Mouse (Mus musculus): ENCODE measurements at regions not wholly inside any gene's neighbourhood (a gene's known extent, or its start where the extent isn't known, plus 50 kb on each side); places are given as distances from the start of the nearest gene placed in this dataset.

- CTCF ChIA-PET = no interaction called here
These were observed 407.2 kb downstream of the Prss52 start for GRCm38 (mm10) chr14:64511300-64511699.

DNA sequence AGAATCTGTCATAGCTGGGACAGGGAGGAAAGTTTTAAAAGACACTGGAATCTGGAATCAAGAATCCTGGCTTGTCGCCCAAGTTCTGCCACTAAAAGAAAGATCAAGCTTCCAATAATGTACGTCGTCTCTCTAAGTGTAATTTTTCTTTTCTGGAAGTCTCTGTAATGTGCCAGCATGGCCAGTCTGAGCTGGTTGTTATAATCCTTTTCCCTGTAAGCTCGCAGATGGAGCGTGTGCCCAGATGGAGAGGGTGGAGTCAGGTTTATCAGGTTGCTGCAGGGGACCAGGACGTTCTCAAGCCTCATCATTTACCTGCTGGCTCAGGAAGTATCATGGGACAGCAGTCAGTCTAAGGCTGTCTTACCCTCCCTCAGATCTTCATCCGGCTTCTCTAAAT lies 408.6 kb downstream of the Prss52 start:
- CTCF ChIA-PET = no interaction called here

- CTCF ChIA-PET = no interaction called here
These were observed 413.6 kb downstream of the Prss52 start for GRCm38 (mm10) chr14:64517584-64518195.

- CTCF ChIA-PET = no interaction called here
These were observed 420.6 kb downstream of the Prss52 start for GRCm38 (mm10) chr14:64524641-64525040.

GRCm38 (mm10) chr14:64525302-64526078 lies 421.4 kb downstream of the Prss52 start:
- CTCF ChIA-PET = no interaction called here

DNA sequence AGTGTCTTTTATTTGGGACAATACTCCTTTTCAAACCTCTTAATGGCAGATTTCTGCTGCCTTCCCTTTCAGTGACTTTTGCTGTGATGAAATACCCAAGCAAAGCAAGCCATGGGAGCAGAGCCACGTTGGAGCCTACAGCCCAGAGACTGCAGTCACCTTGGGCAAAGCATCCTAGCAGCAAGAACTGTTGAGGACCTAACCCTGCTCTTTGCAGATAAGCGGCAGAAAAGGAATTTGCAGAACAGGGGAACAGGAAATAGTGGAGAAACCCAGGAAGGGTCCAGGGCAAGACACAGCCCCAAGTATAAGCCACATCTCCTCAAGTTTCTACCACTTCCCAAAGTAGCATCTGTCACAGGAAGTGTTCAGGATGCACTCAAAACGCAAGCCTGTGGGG lies 426.5 kb downstream of the Prss52 start:
- CTCF ChIA-PET = no interaction called here

DNA sequence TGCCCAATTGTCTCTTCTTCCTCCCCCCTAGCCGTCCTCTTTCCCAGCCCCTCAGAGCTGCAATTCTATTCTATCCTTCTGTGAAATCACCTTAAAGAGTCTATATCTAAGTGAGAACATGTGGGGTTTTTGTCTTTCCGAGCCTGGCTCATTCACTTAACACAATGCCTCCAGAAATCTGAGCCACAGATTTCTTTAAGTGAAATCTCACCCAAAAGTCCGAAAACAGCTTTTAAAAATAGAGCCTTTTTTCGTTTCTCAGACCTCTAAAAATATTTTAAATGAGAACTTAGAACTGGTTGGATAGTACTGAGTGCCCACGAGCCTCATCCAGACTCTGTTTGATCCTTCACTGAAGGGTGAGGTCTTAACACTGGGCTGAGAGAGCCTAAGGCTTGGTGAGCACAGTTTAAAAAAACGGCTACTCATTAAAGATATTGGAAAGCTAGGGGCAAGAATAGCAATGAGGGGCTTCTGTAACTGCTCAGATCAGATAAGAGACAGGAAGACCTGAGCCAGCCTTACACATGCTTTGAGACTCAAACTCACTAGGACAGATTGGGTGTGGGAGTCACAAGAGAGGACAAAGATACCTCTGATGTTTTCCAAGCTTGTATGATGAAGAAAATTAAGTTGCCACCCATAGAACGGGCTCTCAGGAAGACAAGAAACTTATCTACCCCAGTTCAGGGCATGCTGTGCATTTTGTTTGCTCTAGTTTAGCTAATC lies 427.3 kb downstream of the Prss52 start:
- CTCF ChIA-PET = no interaction called here

DNA sequence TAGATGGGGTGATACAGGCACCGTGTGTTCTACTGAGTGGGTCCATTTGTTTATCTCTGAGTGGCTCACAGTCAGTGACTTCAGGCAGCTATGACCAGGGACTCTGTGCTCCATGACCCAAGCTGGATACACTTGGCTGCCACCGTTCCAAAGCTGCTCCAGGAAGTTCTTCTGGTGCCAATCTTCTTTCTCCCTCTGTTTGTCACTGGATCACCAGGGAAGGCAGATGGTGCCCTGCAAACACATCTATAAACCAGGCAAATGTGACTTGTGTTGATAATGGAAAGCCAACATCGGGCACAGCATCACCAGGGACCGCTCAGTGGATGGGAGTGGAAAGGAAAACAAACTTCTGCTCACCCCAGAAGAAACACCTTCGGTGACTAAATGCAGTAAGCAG lies 428.3 kb downstream of the Prss52 start:
- CTCF ChIA-PET = no interaction called here

DNA sequence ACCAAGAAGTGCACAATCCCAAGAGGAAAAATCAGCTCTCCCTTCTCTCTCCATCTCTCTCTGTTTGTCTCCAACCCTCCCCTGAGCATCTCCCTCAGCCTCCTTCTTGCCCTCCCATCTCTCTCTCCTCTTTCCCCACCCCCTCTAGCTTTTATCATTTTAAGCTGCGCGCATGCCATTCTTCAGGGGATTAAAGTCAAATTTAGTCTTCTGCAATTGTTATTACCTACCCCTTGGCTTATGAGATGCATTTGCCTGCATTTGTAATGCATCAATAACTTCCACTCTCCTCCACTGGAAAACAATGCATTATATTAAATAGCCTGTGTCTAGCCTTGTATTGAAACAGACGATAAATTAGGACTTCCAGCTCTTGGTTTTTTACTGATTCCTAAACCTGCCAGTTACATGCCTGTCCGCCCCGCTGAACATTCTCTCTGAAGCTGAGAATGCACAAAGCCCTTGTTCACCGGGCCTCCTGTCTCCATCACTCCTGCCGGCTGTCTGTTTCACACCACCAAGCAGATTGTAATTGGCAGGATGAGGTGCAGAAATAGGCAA lies 429.6 kb downstream of the Prss52 start:
- CTCF ChIA-PET = no interaction called here

DNA sequence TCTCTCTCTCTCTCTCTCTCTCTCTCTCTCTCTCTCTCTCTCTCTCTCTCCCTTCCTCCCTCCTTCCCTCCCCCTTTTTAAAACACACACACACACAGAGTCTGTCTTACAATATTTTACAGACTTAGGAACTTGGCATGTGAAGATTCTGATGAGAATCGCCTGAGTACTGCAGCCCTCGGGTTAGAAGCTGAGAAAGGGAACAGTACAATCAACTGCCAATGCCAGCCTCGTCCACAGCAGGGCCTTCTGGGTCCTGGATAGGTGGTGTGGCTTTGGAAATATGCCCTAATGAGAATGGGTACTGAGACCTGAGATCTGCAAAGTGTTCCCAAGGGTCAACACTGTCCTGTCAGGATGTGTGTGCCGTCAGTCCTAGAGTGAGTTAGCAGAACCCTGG lies 430.1 kb downstream of the Prss52 start:
- CTCF ChIA-PET = no interaction called here

GRCm38 (mm10) chr14:64539436-64539835 lies 435.4 kb downstream of the Prss52 start:
- CTCF ChIA-PET = no interaction called here

DNA sequence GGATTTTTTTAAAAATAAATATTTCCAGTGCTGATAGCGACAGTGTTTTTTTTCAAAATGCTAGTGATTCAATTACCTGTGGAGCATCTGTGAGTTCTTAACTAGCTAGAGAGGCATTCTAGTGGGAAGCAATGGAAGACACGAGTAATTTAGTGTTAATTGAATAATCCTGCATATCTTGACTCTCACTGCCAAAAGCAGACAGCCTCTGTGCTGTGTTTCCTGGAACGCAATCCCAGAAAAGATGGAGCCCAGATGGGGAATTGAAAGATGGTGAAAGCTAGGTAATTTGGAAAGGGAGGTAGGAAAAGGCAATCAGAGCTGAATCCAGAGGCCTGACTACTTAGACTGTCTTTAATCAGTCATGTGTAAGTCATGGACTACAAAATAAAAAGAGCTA lies 441.0 kb downstream of the Prss52 start:
- CTCF ChIA-PET = no interaction called here

DNA sequence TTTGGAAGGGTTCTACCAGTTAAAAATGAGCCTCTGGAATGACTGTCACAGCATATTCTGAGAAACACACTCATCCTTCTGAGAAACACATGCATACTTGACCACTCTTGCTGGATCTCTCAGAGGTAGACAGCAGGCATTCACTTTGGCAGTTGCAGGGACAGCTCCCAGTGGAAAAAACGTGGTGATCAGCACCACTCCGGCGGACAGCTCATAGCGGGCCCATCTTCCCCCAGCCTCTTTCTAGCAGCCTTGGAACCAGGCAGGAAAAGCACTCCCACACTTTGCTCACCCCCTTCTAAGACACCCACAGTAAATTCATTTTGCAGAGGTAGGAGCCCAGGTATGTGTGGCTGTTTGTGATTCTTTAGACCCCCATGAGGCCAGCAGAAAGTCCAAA lies 442.7 kb downstream of the Prss52 start:
- CTCF ChIA-PET = interaction anchor here (0.6 kb wide), 1 partner anchor 10 kb away, joined by 3 read pairs; no protein-coding TSS in a partner anchor

GRCm38 (mm10) chr14:64552951-64553350 lies 448.9 kb downstream of the Prss52 start:
- CTCF ChIA-PET = no interaction called here

DNA sequence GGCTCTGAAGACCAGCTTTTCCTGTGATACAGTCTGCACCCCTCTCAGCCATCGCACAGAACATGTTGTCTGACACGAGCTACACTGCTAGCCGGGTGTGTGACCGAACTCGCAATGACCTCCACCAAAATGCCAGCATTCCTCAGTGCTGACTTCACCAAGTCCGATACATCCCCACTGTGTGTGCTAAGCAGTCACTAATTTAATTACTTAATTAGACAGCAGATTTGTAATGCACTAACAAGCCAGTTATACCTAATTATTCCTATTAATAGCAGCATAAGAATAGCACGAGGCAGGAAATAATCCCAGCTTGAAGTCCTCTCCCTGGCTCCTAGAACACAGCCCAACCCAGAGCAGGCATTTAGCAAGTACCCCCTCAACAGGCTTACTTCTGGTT lies 452.0 kb downstream of the Prss52 start:
- CTCF ChIA-PET = no interaction called here

GRCm38 (mm10) chr14:64557453-64557852 lies 453.4 kb downstream of the Prss52 start:
- CTCF ChIA-PET = no interaction called here

DNA sequence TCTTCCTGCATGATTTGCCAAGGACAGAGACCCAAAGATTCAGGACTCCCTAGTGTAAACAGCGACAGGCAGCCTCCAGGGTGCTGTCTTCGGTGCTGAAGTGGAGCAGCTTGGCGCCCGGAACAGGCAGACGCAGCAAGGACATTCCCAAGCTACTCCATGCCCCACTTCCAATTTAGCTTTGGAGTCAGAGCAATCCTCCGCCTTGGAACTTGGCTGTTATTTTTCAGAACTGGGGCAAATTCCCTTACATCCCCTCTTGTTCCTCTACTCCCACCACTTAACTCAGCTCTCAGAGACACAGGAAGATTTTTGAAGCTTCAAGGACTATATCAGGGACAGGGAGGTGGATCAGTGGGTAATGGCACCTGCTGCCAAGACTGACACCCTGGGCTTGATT lies 464.6 kb downstream of the Prss52 start:
- CTCF ChIA-PET = no interaction called here

DNA sequence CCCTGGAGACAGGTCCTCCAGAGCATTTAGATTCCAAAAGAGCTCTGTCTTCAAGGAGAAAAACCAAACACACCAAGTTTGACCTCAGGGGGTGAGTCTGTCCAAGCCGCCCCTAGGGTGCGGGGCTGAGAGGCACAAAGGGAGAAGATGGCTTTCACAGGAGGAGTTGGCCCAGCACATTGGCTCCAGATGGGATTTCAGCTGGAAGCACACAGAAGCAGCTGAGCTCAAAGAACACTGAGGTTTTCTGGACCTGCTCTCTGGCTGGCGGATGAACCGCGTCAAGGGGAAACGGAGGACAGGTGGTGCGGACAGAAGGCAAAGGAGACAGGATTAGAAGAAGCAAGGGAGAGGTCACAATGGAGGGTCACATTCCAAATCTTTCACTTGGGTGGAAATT lies 466.9 kb downstream of the Prss52 start:
- CTCF ChIA-PET = no interaction called here

- CTCF ChIA-PET = no interaction called here
These were observed 468.7 kb downstream of the Prss52 start for GRCm38 (mm10) chr14:64572756-64573155.

DNA sequence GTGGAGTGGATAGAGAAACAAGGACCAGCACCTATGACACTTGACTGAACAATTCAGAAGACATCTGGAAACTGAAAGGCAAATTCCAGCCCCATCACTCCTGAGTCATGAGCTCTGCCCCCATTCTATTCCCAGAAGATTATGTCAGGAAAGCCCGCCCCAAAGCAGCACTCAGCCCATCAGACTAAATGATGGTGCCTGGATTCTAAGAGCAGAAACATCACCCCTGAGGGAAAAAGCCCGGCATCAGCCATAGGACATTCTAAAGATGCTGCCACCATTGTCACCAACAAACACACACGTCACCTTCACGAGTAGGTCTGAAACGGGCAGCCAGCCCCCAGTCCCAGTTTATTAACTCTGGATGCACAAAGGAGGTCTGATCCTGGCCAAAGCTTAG lies 469.7 kb downstream of the Prss52 start:
- CTCF ChIA-PET = no interaction called here

DNA sequence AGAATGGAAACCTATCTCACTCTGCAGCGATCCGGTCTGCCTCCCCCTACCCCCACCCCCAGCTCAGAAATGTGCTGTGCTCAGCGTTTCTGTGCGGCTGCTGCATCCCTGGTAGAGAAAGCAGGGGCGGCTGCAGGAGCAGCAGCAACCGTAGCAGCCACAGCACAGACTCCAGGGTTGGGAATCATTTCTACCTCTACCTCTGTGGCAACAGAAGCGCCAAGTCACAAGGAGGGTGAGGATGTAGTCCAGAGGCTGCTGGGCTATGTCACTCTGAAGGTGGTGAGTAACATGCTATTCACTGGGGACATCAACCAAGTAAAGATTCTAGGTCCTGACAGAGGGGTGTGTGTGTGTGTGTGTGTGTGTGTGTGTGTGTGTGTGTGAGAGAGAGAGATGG lies 470.2 kb downstream of the Prss52 start:
- CTCF ChIA-PET = no interaction called here

GRCm38 (mm10) chr14:64574773-64575172 lies 470.7 kb downstream of the Prss52 start:
- CTCF ChIA-PET = no interaction called here

- CTCF ChIA-PET = no interaction called here
These were observed 471.9 kb downstream of the Prss52 start for GRCm38 (mm10) chr14:64575954-64576353.

Data from spleen, embryonic (tissue).